Mouse (Mus musculus): Measurements from ENCODE around the gene Tsen54.
"Not testable (repeated sequence)": the region's sequence is repeated elsewhere in the genome, so short reads cannot be mapped to it uniquely, and the experiment has no call there.

The Tsen54 gene

DNA sequence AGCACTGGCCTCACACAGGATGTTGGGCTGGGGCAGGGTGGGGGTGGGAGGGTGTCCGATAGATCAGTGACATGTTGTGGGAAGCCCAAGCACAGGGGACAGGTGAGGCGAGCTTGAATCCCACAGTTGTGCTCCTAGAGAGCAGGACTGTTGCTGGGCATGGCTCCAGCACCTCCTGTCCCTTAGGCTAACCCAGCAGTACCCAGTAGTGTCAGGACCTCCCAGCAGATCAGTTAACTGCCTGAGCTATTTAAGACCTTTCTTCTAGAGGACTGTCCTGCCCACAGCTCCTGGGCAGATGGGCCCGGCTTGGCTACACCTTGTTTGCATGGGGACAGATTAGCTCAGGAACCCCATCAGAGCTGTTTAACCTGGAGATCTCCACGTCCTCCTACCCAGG, 14.5 kb downstream of the Tsen54 start:
- no peak for DNase-seq (ENCODE audit: low read depth, low spot score)

DNA sequence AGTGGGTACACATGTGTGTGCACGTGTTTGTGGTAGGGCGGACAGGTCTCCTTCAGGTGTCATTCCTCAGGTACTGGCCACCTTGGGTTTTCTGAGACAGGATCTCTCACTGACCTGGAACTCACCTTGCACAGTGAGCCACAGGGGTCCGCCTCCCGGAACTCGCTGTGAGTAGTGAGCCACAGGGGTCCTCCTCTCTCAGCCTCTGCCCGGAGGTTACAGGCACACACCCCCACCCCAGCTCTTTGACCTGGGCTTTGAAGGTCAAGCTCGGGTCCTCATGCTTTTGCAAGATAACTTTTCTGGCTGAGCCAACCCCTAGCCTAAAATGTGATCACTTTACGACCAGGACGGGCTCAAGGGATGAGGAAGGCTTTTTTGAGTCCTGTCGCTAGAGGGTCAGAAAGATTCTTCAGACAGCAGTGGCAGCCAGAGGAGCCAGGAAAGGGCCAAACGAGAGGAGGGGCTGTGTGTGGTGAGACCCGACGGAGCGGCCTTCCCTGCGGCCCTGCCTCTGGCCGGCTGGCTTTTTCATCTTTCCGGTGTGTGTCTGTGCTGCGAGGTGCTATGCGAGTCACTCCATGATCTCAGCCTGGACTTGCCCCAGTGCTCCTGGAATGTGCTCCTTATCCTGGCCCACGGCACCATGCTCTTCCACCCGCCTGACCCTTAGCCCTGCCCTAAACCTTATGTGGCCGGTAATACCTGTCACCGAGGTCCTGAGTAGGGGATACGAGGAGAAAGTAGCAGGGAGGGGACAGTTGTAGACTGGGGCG, 16.2 kb downstream of the Tsen54 start:
- DNase-seq (ENCODE audit: low read depth, low spot score), result no peak

DNA sequence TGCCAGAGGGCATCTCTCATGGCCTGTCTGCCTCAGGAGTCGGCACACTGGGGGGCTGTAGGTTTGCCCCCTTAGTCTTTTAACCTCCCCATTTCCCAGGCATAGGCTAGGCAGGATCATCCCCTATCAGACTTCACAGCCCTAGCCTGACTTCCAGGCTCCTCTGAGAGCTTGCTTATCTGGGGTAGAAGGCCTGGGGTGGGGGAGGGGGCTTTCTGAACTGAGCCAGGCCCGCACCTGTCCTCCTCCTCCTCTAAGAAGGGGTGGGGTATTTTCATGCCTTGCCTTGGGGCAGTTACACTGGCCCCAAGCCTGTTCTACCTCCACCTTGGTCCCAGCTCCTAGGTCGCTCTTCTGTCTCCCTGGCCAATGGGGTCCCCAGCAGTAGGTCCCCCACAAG, 17.0 kb downstream of the Tsen54 start:
- no peak for DNase-seq (ENCODE audit: low read depth, low spot score)

DNA sequence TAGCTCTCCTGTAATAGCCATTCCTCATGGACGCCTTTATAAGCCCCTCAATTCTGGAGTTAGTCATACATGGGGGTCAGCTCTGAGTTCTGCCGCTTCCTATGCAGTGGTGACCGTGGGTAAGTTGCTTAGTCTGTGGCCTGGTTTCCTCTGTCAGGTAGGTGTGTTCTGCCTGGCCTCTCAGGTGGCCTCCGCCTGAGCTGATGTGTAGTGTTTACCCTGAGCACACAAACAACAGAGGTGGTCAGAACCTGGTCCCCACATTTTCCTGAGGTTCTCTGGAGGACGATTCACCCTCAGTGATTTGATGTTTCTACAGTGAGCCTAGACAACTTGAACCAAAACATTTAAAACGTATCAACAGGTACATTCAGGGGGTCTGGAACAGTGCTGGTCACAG, 17.5 kb downstream of the Tsen54 start:
- DNase-seq (ENCODE audit: low read depth, low spot score), result no peak

DNA sequence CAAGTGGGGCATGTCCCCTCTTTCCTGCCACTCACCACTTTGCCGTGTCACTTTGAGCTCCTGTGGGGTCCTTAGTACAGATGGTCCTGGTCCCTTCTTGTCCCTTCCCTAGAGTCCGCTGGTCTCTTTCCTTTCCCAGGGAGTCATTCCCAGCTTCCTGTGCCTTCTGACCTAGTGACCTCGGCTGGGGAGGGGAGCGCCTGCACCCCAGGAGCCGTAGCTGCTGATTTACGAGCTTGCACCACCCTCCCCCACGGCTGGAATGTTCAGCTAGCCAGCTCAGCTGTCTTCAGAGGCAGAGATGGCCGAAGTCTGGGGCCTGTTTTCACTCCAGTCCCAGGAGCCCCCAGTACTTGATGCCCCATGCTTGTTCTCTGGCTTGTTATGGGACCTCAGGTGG, 18.0 kb downstream of the Tsen54 start:
- no peak for DNase-seq (ENCODE audit: low read depth, low spot score)

DNA sequence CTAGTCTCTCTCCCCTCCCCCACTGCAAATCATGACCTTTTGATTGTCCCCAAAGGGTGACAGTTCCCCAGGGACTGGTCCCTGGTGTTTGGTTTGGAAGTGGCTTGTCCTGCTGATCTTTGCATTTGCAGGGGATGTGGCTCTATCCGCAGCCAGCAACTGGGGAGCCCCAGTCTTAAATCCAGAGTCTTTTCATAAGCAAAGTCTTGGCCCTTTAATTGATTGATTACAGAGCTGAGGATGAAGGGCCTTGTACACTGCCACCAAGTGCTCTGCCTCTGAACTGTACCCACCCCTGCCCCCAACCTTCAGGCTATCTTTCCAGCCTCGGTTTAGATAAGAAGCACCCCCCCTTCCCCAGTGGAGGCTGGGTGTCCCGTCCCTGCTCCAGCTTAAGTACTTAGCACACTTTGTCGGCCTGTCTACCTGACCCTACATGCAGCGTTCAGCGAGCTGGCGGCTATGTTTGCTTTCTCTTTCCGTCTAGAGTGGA, 18.5 kb downstream of the Tsen54 start:
- DNase-seq (ENCODE audit: low read depth, low spot score), result no peak

DNA sequence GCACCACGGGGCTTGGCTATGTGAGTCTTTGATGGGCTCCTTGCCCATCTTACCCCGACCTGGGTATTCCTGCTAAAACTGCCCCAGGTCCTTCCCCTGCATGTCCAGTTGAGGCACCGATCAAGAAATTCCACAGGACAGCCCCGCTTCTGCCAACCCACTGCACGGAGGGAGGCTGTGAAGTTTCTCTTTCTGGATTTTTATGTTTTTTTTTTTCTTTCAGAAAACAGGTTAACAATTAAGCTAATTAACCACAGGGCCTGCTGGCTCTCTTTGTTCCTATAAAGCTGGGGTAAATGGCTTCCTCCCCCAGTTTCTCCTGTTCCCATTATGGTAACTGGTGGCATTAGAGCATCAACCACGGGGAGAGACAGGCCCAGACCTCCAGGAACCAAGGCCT, 19.5 kb downstream of the Tsen54 start:
- no peak for DNase-seq (ENCODE audit: low read depth, low spot score)

DNA sequence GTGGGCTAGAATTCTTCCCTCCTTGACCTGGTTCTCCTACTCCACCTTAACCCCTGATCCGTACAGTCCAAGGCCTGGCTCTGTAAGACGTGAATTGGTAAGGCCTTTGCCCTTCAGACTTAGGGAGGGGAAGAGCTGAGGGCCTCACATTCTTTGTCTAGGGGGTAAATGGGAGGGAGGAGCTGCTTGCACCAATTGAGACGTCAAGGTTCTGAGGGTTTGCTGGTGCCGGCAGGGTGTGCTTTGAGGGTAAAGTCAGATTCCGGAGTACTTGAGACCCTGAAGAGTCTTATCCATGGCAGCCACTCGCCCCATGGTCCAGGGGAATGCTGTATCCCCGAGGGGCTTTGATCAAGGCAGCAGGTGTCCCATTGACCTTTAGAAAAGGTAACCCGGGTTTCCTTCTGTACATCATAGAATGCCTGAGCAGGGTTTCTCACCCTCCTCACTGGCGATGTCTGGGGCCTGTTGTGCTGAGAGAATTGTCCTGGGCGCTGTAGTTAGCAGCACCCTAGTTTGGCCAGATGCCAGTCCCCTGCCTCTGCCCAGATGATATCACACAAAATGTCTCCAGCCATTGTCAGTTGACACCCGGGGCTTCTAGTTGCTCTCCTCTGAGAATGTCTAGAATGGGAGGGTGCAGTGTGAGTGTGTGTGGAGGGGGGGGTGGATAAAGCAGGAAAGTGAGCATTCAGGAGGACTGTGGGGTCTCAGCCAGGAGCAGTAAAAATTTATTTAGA, 22.3 kb downstream of the Tsen54 start:
- DNase-seq (ENCODE audit: low read depth, low spot score), result no peak

DNA sequence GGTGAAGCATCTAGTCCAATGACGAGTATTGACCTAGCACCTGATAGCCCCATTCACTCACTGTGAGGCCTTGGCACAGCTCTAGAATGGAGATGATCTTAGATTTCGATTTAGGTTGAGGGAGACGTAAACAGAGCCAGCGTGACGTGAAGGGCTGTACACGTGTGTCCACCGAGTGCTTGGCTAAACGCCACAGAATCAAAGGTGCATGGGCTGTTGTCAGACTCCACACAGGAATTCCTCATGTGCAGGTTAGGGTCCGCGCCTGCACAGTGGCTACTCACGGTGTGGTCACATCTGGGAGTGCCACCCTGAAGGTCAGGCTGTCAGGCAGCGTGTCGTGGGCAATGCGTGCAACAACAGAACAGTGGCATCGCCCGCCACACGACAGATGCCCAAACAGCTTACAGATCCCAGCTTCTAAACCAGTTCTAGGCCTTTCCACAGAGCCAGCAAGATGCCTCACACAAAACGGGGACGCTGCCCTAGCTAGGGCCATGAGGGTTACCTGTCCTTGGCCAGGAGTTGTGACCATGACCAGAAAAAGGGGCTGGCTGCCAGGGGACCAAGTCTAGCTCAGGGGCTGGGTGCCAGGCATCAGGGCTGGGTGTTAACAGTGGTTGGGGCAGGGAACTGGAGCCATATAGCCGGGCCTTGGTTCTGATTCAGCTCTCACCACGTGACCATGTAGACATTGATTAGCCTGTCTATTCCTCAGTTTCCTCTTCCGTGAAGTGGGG, 23.3 kb downstream of the Tsen54 start:
- no peak for DNase-seq (ENCODE audit: low read depth, low spot score)

DNA sequence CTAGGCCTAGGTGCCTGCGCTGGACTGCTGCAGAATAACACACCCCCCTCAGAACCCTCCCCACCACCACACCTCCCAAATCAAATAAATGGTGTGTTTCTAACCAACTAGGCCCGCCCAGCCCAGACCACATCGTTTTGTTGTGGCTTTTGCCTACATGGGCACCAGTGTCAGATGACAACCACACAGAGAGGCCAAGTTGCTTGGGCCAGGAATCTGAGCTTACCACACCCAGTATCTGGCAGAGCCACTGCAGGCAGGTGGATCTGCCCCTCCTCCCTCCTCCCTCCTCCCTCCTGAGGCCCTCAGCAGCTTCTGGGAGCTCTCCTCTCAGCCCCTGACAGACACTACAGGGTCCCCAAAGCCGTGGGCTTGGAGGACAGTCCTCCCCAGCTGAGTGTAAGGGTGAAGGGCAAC, 24.4 kb downstream of the Tsen54 start:
- DNase-seq (ENCODE audit: low read depth, low spot score), result peak; percentile 55

DNA sequence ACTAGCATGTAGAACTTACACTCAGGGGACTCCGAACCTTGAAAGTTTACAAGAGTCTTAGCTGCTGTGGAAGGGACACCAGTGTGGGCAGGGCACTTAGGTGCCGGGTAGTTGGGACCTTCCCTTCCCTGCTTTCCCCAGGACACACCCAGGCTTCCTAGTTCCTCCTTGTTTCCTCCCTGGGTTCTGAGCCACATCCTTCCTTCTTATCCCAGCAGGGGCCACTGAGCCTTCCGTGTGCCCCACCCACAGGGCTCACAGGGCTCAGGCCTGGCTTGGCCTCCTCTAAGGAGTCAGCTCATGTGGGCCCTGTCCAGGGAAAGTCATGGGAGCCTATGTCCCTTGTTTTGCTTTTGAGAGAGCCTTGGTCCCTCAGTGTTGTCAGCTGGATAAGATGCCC, 25.2 kb downstream of the Tsen54 start:
- DNase-seq (ENCODE audit: low read depth, low spot score), result no peak

DNA sequence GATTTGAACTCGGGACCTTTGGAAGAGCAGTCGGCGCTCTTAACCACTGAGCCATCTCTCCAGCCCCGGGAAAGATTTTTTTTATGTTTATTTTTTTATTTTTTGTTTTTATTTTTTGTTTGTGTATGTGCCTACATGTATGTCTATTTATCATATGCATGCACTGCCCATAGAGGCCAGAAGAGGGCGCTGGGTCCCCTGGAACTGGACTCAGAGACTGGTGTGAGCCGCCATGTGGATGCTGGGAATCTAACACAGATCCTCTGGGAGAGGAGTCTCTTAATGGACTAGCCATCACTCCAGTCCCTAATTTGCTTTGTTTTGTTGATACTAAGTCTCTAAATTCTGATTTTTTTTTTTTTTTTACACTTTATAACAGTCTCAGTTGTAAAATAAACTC, 26.5 kb downstream of the Tsen54 start:
- DNase-seq (ENCODE audit: low read depth, low spot score), result no peak

DNA sequence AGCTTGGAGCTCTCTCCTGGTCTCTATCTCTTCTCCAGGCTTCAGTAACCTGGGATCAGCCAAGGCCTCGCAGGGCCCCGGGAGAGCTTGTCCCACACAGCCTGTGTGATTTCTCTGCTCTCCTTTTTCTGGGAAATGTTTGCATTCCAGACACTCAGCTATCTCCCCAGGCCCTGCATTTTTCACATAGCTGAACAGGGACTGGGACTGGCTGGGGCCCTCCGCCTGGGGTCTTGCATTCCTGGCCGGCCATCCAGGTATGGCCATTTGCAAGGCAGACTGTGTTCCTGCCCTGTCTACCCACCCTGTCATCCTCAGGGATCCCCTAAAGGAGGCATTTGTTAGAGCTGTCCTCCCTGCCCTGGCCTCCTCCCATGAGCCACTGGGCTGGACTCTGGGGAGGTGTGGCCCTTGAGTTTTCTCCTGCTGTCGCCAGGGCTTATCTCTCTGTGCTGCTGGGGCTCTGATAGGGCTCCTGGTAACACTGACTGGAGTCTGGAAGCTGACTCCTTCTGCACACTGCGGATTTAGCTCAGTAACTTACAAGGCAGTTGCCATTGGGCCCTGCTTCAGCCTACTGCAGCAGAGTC, 27.5 kb downstream of the Tsen54 start:
- no peak for DNase-seq (ENCODE audit: low read depth, low spot score)

DNA sequence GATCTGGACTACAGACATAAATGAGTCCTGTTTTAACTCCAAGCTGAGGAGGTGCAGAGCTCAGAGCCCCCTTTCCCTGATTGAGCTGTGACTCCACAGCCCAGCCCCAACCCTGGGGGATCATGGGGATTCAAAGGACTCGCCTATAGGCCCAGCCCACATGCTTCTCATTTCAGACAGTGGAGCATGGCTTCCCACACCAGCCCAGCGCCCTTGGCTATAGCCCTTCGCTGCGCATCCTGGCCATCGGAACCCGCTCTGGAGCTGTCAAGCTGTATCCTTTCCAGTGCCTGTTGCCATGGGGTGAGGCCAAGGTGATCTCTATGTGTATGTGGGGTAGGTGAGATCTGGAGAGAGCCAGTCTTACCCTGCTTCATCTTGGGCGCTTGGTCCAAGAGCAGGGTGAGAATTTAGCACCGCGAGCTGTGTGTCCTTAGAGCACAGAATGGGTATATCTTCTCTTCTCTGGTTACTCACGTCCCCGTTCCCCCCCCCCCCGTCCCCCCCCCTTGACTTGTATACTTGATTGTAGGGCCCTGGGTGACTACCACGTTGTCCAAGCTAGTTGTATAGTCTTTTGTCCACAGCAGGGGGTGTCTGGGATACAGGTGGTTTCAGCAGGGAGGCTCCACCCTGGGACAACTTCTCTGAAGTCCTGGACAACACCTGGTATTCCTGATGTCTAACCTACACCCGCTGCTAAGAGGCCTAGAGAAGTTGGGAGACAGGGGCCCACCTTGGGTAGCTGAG, 28.8 kb downstream of the Tsen54 start:
- no peak for DNase-seq (ENCODE audit: low read depth, low spot score)

DNA sequence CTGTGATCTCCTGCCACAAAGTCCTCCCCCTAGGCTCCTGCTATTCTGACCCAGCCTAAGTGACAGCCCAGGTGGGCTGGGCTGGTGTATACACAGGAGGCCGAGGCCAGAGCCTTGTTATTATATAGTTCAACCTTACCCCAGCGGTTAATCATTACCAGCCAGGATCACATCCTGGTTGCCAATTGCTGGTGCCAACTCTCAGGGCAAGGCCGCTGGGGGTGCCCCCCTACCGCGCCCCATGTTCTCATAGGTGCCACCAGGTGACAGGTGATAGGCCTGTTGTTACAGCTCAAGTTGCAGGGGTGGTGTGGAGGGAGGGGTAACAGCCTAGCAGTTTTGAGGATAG, 29.3 kb downstream of the Tsen54 start:
- no peak for DNase-seq (ENCODE audit: low read depth, low spot score)

DNA sequence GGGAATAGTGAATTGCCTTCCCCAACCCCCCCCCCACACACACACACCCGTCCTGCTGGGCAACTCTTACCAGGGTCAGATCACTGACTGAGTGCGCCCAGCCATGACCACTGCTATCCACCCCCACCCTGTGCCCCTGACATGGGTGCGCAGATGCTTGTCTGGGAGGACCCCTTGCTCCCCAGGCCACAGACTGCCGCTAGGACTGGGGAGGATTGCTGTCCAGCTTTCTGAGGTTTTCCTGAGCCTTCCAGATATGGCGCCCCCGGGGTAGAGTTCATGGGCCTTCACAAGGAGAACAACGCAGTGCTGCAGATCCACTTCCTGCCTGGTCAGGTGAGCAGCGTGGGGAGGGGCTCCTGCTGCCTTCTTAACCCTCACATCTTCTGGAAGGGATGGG, 29.7 kb downstream of the Tsen54 start:
- no peak for DNase-seq (ENCODE audit: low read depth, low spot score)

DNA sequence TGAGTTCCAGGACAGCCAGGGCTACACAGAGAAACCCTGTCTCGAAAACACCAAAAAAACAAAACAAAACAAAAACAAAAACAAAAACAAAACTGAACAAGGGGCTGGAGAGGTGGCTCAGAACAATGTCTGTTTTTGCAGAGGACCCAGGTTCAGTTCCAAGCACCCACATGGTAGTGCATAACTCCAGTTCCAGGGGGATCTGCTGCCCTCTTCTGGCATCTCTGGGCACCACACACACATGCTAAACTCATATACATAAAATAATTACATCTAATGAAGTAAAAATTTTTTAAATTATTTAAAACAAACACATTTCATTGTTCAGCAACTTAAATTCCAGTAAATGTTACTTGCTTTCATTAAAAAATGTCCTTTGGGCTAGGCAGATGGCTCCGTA, 31.3 kb downstream of the Tsen54 start:
- no peak for DNase-seq (ENCODE audit: low read depth, low spot score)

DNA sequence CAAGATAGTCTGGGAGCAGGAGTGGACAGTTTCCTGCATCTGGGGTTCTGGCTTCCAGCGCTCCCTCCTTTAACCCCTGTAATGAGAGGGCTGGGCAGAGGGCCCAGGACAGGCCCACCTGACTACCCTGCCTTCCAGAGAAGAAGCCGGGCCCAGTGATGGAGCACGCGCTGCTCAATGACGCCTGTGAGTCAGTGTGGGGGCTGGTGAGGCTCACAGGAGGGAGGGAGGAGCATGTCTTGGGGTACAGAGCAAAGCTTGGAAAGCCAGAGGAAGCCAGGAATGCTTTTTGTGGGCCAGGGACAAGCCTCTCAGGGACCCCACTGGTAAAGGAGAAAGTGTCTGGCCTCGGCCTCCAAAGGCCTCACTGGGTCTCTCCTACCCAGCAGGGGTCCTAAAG, 40.1 kb downstream of the Tsen54 start:
- no peak for DNase-seq (ENCODE audit: low read depth, low spot score)

DNA sequence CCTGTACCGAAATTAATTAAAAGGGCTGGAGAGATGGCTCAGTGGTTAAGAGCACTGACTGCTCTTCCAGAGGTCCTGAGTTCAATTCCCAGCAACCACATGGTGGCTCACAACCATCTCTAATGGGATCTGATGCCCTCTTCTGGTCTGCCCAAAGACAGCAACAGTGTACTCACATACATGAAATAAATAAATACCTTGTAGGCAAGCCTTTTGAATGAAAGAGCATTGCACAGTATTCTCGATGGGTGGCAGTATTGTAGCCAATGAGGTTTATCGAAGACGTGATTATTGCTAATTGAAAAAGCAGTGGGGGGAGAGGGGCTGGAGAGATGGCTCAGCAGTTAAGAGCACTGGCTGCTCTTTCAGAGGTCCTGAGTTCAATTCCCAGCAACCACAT, 42.6 kb downstream of the Tsen54 start:
- DNase-seq (ENCODE audit: low read depth, low spot score), result not testable (repeated sequence)

DNA sequence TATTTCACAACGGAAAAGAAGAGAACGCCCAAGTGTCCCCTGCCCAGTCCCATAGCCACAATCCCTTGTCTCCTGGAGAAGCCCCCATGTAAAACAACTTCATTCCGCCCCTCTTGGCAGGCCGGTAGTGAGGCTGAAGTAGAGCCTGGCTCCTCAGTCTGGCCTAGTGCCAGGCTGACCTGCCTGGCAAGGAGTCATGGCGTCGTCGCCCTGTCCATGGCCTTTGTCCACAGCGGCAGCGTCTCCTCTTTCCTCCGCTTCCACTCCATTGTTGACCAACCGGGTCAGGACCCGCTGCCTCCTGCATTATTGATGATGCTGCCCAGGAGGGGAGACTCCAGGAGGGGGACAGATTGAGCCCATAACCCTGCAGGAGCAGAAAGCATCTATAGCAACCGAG, 43.4 kb downstream of the Tsen54 start:
- no peak for DNase-seq (ENCODE audit: low read depth, low spot score)

DNA sequence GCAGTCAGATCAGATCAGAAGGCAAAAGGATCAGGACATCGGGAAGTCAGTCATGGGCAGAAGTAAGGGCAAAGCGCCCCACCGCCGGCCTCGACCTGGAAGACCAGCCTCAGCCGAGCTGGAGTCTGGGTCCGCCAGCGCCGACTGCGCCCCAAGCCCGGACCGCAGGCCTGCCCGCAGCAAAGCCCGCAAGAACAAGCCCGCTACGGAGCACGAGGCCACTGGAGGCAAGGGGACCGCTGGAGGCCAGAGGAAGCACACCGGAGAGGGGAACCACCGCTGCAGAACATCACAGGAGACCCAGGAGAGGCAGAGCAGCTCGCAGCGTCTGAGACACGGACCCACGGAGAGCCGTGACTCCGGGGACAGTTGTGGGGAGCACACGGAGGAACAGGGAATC, 43.8 kb downstream of the Tsen54 start, which contains the start of gene Myo15b:
TSS of gene Myo15b (plus strand) at position 53 of the 400 bp plus-strand sequence.
- DNase-seq (ENCODE audit: low read depth, low spot score), result no peak

Data from CD4-positive helper T cell, adult 2 months (primary cell).